Mouse (Mus musculus) limb, embryonic 14.5 days (tissue): ENCODE results near the gene Lamtor2. TPM values are rescaled to one million over a fixed set of nuclear protein-coding genes. Genes with fewer than 3 reads are reported as not detected.

Experiments
- ATAC-seq: fragments of 200-750 bp; cut with Nextera tagmentation; 2 replicates; pipeline ENCODE4 v1.8.0; 2017; ENCODE audit warnings: low read depth, moderate number of reproducible peaks, moderate TSS enrichment; ENCODE audit not compliant: low FRiP score
- DNase-seq: peaks from one replicate; pipeline ENCODE4 v3.0.0-alpha.2; 2015; ENCODE audit warnings: low spot score
- H3K27ac ChIP-seq: fragments of 300-500 bp; sonication (generic); replicated peaks from 2 replicates; pipeline ENCODE4 v1.5.1; 2014; ENCODE audit warnings: low read depth, mild to moderate bottlenecking, low read length, moderate library complexity, mixed read lengths
- H3K27me3 ChIP-seq: fragments of 300-500 bp; sonication (generic); 2 replicates; pipeline ENCODE4 v1.6.1; 2014; ENCODE audit warnings: low read length, mixed read lengths; ENCODE audit not compliant: control insufficient read depth, insufficient read depth
- H3K36me3 ChIP-seq: fragments of 300-500 bp; sonication (generic); 2 replicates; pipeline ENCODE4 v1.6.1; 2014; ENCODE audit warnings: mild to moderate bottlenecking, low read length, moderate library complexity, mixed read lengths; ENCODE audit not compliant: control insufficient read depth, insufficient read depth
- H3K4me1 ChIP-seq: fragments of 300-500 bp; sonication (generic); 2 replicates; pipeline ENCODE4 v1.6.1; 2014; ENCODE audit warnings: antibody characterized with exemption, low read length, mixed read lengths; ENCODE audit not compliant: control insufficient read depth, insufficient read depth
- H3K4me2 ChIP-seq: fragments of 300-500 bp; sonication (generic); replicated peaks from 2 replicates; pipeline ENCODE4 v1.6.1; 2014; ENCODE audit warnings: low read depth, mild to moderate bottlenecking, low read length, moderate library complexity; ENCODE audit not compliant: severe bottlenecking
- H3K4me3 ChIP-seq: fragments of 300-500 bp; sonication (generic); replicated peaks from 2 replicates; pipeline ENCODE4 v1.5.1; 2014; ENCODE audit warnings: low read length
- H3K9ac ChIP-seq: fragments of 300-500 bp; sonication (generic); 2 replicates; pipeline ENCODE4 v1.6.1; 2014; ENCODE audit warnings: mild to moderate bottlenecking, low read depth, low read length, moderate library complexity; ENCODE audit not compliant: severe bottlenecking
- H3K9me3 ChIP-seq: fragments of 300-500 bp; sonication (generic); 2 replicates; pipeline ENCODE4 v1.6.1; 2016; ENCODE audit warnings: low read length; ENCODE audit not compliant: control insufficient read depth
- POLR2A ChIP-seq: fragments of 200-500 bp; IDR thresholded peaks from 2 replicates; pipeline ENCODE4 v1.8.0; 2012; ENCODE audit warnings: inconsistent platforms, mild to moderate bottlenecking, moderate library complexity, borderline replicate concordance; ENCODE audit not compliant: insufficient read depth, insufficient read length; ENCODE audit errors: extremely low read depth
- WGBS: fragments of 180-500 bp; shearing (Covaris S2); extraction: QIAGEN DNeasy Blood & Tissue Kit; methylation state at CpG from one replicate; pipeline ENCODE4 v1.1.7; 2014; 5-methylcytosine and 5-hydroxymethylcytosine counted together
- polyA plus RNA-seq, 2 experiments: library from polyadenylated mRNA; depleted of rRNA in 1 of 2; stranded (reverse) in 1 of 2; unstranded in 1 of 2; fragments of >200 nt; fragmentation: Nextera tagmentation in 1 of 2; extraction: Ambion mirVana in 1 of 2; gene quantifications; 2 replicates each; pipeline versions ENCODE4 v1.2.1 to v1.2.3; 2012 to 2014

Gene Lamtor2
- polyA plus RNA-seq, 2 experiments, result 100 to 117 TPM

DNA sequence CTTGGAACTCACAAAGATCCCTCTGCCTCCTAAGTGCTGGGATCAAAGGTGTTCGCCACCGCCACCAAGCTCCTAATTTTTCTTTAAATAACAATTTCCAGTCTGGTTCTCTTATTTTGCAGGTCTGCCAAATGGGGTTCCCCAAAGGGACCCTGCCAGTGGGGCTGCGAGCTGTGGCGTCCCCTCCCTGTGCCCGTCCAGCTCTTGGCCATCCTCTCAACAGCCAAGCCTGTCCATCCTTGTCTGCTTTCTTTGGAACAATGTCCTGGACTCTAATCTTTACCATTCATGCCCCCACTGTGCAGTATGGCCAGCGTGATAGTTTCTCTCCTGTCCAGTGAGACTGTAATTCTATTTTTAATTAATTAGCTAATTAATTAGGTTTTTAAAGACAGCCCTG, 31.7 kb downstream of the Lamtor2 start:
- Histone ChIP-seq H3K4me1 (no peaks in the 10 kb centered on the region), H3K9me3 (no peaks in the 10 kb centered on the region), H3K4me3 (no peak overlapping the region), H3K36me3 (peaks cover 22% of the 10 kb centered on the region), H3K27ac (no peak overlapping the region), H3K9ac (no peak overlapping the region), H3K4me2 (no peak overlapping the region), H3K27me3 (no peaks in the 10 kb centered on the region)
- no peak for TF ChIP-seq POLR2A
- ATAC-seq, result no peak
- WGBS, result 85% methylated on average over 6 of the region's 6 CpGs
- DNase-seq, result no peak

DNA sequence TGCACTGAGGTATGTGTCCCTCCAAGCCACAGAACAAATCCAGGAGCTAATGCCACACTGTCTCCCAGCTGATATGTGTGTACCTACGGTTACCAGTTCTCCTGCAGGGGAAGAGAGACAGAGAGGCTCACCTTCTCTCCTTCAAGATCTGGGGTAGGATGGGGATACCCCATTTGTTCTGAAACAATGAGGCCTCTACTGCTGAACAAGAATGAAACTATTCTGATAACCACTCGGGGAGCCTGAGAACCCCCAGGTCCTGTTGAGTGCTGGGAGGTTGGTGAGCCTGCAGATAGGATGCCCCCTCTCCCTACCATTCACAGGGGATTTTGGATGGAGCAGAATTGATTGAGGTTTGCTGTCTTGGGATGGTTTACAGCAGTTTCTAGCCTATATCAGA, 32.8 kb downstream of the Lamtor2 start:
- no peak overlapping the region for H3K9ac ChIP-seq
- no peak overlapping the region for H3K4me2 ChIP-seq
- no peaks in the 10 kb centered on the region for H3K9me3 ChIP-seq
- H3K27ac ChIP-seq, result no peak overlapping the region
- DNase-seq (no peak), ATAC-seq (no peak)
- H3K36me3 ChIP-seq, result peaks cover 18% of the 10 kb centered on the region
- H3K27me3 ChIP-seq, result no peaks in the 10 kb centered on the region
- H3K4me1 ChIP-seq, result no peaks in the 10 kb centered on the region
- TF ChIP-seq POLR2A, result no peak
- 76% methylated on average over 2 of the region's 2 CpGs for WGBS
- H3K4me3 ChIP-seq, result no peak overlapping the region

DNA sequence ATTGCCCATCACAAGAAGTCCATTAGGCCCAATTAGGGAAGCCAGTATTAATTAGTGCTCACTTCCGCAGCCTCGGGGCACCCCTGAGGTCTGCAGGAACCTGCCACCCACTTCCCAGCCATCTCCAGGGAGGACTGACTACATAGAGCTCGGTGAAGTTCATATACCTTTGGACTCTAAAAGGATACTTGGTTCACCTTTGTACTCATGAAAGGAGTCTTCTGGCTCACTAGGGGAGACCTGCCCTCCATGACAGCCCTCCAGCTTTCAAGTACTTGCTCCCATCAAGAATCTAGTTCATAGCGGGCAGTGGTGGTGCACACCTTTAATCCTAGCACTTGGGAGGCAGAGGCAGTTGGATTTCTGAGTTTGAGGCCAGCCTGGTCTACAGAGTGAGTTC, 34.5 kb downstream of the Lamtor2 start:
- Histone ChIP-seq H3K27me3 (no peaks in the 10 kb centered on the region), H3K36me3 (peaks cover 5% of the 10 kb centered on the region; the same call in 1 of the 2 replicates)

DNA sequence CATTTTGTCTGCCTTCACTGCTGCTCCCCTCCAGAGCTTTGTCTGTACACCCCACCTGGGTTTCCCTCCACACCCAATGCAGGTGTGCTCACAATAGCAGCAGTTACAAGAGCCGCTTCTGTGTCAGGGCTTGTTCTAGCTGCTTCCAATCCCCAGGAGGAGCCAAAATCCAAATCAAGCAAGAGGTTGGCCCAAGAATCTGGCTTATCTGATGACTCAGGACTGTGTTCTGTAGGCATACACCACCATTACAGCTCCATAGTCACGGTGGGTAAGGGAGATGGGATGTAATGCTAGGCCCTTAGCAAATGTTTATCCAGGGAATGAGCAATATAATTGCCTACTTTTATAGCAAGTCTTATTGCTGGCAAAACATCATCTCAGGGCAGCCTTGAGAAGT, 36.5 kb downstream of the Lamtor2 start:
- no peaks in the 10 kb centered on the region for H3K36me3 ChIP-seq
- no peak overlapping the region for H3K4me3 ChIP-seq
- peaks cover 35% of the 10 kb centered on the region for H3K4me1 ChIP-seq
- no peaks in the 10 kb centered on the region for H3K9me3 ChIP-seq
- H3K4me2 ChIP-seq, result no peak overlapping the region
- H3K9ac ChIP-seq, result no peak overlapping the region
- DNase-seq (no peak), ATAC-seq (no peak)
- no peak for TF ChIP-seq POLR2A
- WGBS, result 75% methylated on average over 2 of the region's 2 CpGs
- H3K27me3 ChIP-seq, result no peaks in the 10 kb centered on the region
- H3K27ac ChIP-seq, result no peak overlapping the region

More for the DNA sequence above, 34.5 kb downstream of the Lamtor2 start:
- H3K4me3 ChIP-seq, result no peak overlapping the region
- peaks cover 15% of the 10 kb centered on the region for H3K4me1 ChIP-seq
- TF ChIP-seq POLR2A, result no peak
- ATAC-seq (no peak), DNase-seq (no peak)
- no peak overlapping the region for H3K9ac ChIP-seq
- H3K4me2 ChIP-seq, result no peak overlapping the region
- no peaks in the 10 kb centered on the region for H3K9me3 ChIP-seq
- no peak overlapping the region for H3K27ac ChIP-seq
- WGBS, result 67% methylated on average over 4 of the region's 4 CpGs

DNA sequence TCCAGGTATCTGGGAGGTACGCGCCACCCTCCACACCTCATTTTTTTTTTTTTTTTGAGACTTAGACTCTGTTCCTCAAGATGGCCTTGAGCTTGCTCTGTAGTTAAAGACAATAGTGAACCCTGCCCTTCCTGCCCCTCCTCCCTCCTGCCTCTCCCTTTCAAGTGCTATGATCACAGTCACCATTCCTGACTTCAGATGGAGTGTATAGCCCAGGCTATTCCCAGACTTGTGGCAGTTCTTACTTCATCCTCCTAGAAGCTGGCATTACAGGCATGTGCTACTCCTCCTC, 37.8 kb downstream of the Lamtor2 start:
- WGBS, result 95% methylated on average over 2 of the region's 2 CpGs
- no peak overlapping the region for H3K27ac ChIP-seq
- no peaks in the 10 kb centered on the region for H3K9me3 ChIP-seq
- no peaks in the 10 kb centered on the region for H3K36me3 ChIP-seq
- H3K4me2 ChIP-seq, result no peak overlapping the region
- no peaks in the 10 kb centered on the region for H3K27me3 ChIP-seq
- no peak overlapping the region for H3K9ac ChIP-seq
- no peak overlapping the region for H3K4me3 ChIP-seq
- H3K4me1 ChIP-seq, result peaks cover 45% of the 10 kb centered on the region
- no peak for TF ChIP-seq POLR2A
- DNase-seq, result no peak
- ATAC-seq, result no peak

DNA sequence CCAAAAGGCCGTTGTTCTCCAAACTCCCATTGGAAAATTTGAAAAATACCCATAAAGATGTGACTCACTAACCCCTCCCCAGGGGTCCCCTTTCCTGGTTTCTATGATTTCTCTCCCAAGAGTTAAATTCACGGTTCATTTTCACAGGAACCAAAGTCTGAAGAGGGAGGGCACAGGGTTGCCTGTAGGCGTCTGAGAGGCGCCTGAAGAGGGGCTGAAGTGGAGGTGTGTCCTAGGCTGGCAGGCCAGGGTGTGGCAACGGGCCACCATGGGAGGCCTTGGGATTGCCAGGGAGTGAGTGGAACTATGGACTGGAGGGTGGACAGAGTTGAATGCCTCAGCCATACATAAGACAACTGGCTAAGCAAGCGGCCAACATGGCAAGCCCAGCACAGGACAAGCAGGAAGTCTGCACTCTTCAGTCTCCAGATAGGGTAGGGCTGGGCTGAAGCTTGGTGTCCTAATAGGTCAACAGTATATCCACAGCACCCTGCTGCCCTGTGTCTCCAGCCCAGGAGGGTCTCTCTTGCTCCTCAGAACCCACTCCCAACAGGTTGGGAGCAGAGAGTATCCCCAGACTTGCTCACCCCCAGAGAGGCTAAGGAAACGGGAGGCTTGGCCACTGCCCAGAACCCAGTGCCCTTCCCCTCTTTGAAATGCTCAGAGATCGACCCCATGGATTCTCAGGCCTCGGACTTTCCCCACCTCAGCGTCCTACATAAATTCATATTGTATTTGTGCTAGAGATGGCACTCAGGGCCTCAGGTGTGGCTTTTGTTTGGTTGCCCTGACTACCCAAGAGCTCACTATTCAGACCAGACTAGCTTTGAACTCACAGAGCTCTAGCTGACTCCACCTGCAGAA, 38.4 kb downstream of the Lamtor2 start:
- TF ChIP-seq POLR2A, result no peak
- H3K27me3 ChIP-seq, result no peaks in the 10 kb centered on the region
- WGBS, result 68% methylated on average over 10 of the region's 10 CpGs
- no peak overlapping the region for H3K4me3 ChIP-seq
- H3K4me2 ChIP-seq, result no peak overlapping the region
- H3K9me3 ChIP-seq, result no peaks in the 10 kb centered on the region
- peak overlapping the region; percentile 77 for H3K27ac ChIP-seq
- H3K9ac ChIP-seq, result no peak overlapping the region
- DNase-seq (no peak), ATAC-seq (no peak)
- H3K36me3 ChIP-seq, result no peaks in the 10 kb centered on the region
- peaks cover 48% of the 10 kb centered on the region for H3K4me1 ChIP-seq
